In the genomic region with DNA sequence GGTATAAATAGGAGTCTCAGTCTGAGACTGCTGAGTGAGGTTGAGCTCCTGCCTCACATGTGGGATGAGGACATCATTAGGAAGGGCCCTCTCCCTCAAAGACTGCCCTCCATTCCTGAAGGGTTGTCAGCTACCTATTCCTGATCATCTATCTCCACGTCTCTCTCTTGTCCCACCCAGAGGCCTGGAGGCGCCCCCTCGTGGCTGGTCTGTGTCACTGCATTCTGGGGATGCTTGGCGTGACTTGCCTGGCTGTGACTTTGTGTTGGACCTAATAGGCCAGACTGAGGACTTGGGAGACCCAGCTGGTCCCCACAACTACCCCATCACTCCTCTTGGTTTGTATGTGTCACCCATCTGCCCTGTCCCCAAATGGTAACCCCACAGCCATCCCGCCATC, we compare ENCODE assay signal across 8 mouse cellular contexts. TPM values are rescaled to one million over a fixed set of nuclear protein-coding genes. Genes with fewer than 3 reads are reported as not detected.
DNase-seq lines count a peak whose midpoint lies in the region; ATAC-seq lines count a peak whose summit lies in the region.
"Had no signal": no experiment of that assay in that cellular context is flagged by ENCODE, and none has a peak within 500 bp of the region (broad histone marks: within the 10 kb centered on the region; RNA-seq: fewer than 3 reads in every experiment).

No protein-coding gene starts in this region.

- H3K4me3 ChIP-seq in liver, embryonic 12.5 days, result no peak overlapping the region
- H3K4me3 ChIP-seq: megakaryocyte, embryonic 14.5 days had no signal

- peaks cover 19% of the 10 kb centered on the region for H3K4me1 ChIP-seq in liver, embryonic 12.5 days

- intact Hi-C loops in heart, postnatal 25 days (cut with DNase I), result loop anchor here (5.0 kb wide), 1 partner anchor 159 kb away; no protein-coding TSS in a partner anchor

- 23% methylated on average over 5 of the region's 5 CpGs for WGBS in liver, embryonic 12.5 days (ENCODE audit: insufficient replicate concordance)

- DNase-seq in liver, result peak; percentile 72
- DNase-seq in Muller cell, postnatal 12 days (ENCODE audit: inconsistent ontology term), result peak; percentile 25
- DNase-seq in retina, postnatal 1 day, result peak; percentile 43
- DNase-seq in heart, postnatal 25 days (ENCODE audit: low spot score), result no peak

- no peak overlapping the region for H3K9ac ChIP-seq in liver, embryonic 12.5 days

- peaks cover 51% of the 10 kb centered on the region for H3K27me3 ChIP-seq in liver, embryonic 12.5 days (replicated peaks)

- H3K36me3 ChIP-seq in liver, embryonic 12.5 days, result no peaks in the 10 kb centered on the region

- no peak overlapping the region for H3K4me2 ChIP-seq in liver, embryonic 12.5 days

- H3K27ac ChIP-seq in liver, embryonic 12.5 days, result no peak overlapping the region

- ATAC-seq in liver, embryonic 12.5 days, result no peak
- peak; percentile 65 for ATAC-seq in erythroblast, adult 5-6 weeks (replicated peaks; ENCODE audit: low FRiP score, poor library complexity, severe bottlenecking)
- ATAC-seq in cerebellum, adult (ENCODE audit: insufficient number of reproducible peaks, low FRiP score, low TSS enrichment), result no peak

- no peaks in the 10 kb centered on the region for H3K9me3 ChIP-seq in liver, embryonic 12.5 days (replicated peaks)
- H3K9me3 ChIP-seq: megakaryocyte, embryonic 14.5 days had no signal

RNA-seq across cellular contexts. Expression of a gene that starts 18.8 kb away (rescaled TPM):
- 47.5 and 48.9 TPM in 2 replicates for polyA plus RNA-seq in liver, embryonic 12.5 days (2016; fragmentation: Nextera tagmentation; extraction: Ambion mirVana)
- 14.2 and 17.9 TPM in 2 replicates for total RNA-seq in erythroblast, adult 5-6 weeks (2015; ENCODE audit: low replicate concordance)
- total RNA-seq in erythroblast, adult 5-6 weeks (2017; ENCODE audit: low replicate concordance), result 17.1 and 19.2 TPM in 2 replicates
- 10 to 100 TPM; 19.7 to 20.2 TPM for total RNA-seq in heart, postnatal 25 days (2021)

RNA-seq across cellular contexts. Expression of a gene that starts 22.8 kb away (rescaled TPM):
- polyA plus RNA-seq in liver, embryonic 12.5 days (2016; fragmentation: Nextera tagmentation; extraction: Ambion mirVana), result 0.38 and 0.83 TPM in 2 replicates
- not detected in 2 replicates for total RNA-seq in erythroblast, adult 5-6 weeks (2015; ENCODE audit: low replicate concordance)
- total RNA-seq in erythroblast, adult 5-6 weeks (2017; ENCODE audit: low replicate concordance), result not detected in 2 replicates
- under 1 TPM in 1 of 2 experiments, not detected in 1; 0.08 TPM for total RNA-seq in heart, postnatal 25 days (2021)

RNA-seq across cellular contexts. Expression of a gene that starts 30.8 kb away (rescaled TPM):
- polyA plus RNA-seq in liver, embryonic 12.5 days (2016; fragmentation: Nextera tagmentation; extraction: Ambion mirVana), result 3.1 and 3.7 TPM in 2 replicates
- total RNA-seq in erythroblast, adult 5-6 weeks (2015; ENCODE audit: low replicate concordance), result 7.5 and 7.9 TPM in 2 replicates
- total RNA-seq in erythroblast, adult 5-6 weeks (2017; ENCODE audit: low replicate concordance), result 0.26 and 1.5 TPM in 2 replicates
- under 1 TPM in 1 of 2 experiments, not detected in 1; 0.26 TPM for total RNA-seq in heart, postnatal 25 days (2021)

RNA-seq across cellular contexts. Expression of a gene that starts 52.1 kb away (rescaled TPM):
- 23.1 and 24.5 TPM in 2 replicates for polyA plus RNA-seq in liver, embryonic 12.5 days (2016; fragmentation: Nextera tagmentation; extraction: Ambion mirVana)
- 3.6 and 6.3 TPM in 2 replicates for total RNA-seq in erythroblast, adult 5-6 weeks (2015; ENCODE audit: low replicate concordance)
- total RNA-seq in erythroblast, adult 5-6 weeks (2017; ENCODE audit: low replicate concordance), result 75.6 and 96.5 TPM in 2 replicates
- 10 to 100 TPM; 14.1 to 17.4 TPM for total RNA-seq in heart, postnatal 25 days (2021)

RNA-seq across cellular contexts. Expression of a gene that starts 52.3 kb away (rescaled TPM):
- polyA plus RNA-seq in liver, embryonic 12.5 days (2016; fragmentation: Nextera tagmentation; extraction: Ambion mirVana), result 14.9 and 17.6 TPM in 2 replicates
- total RNA-seq in erythroblast, adult 5-6 weeks (2015; ENCODE audit: low replicate concordance), result 6.3 and 8.3 TPM in 2 replicates
- total RNA-seq in erythroblast, adult 5-6 weeks (2017; ENCODE audit: low replicate concordance), result 15.3 and 31.6 TPM in 2 replicates
- total RNA-seq in heart, postnatal 25 days (2021), result 1 to 10 TPM; 7.3 to 8.8 TPM
